20 mouse cellular contexts compared by ENCODE assay signal in the genomic region with DNA sequence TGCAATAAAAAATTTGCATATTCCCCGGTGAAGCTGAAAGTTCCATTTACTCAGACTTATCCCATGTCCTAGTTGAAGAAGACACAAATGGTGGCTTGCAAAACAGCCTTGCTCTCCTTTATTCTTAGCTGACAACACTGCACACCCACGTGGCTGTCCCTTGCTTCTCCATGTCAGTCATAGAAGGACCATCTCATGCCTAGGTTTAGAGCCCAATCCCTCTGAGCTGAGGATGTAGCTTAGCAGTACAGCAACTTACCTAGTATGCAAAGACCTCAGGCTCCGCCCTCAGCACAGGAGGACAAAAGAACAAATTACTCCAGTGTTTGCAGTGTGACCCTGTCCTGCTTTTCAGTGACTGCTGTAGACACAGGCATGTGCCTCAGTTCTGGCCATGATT. TPM values are rescaled to one million over a fixed set of nuclear protein-coding genes. Genes with fewer than 3 reads are reported as not detected.
DNase-seq lines count a peak whose midpoint lies in the region; ATAC-seq lines count a peak whose summit lies in the region.
"Had no signal": no experiment of that assay in that cellular context is flagged by ENCODE, and none has a peak within 500 bp of the region (broad histone marks: within the 10 kb centered on the region; RNA-seq: fewer than 3 reads in every experiment).

No protein-coding gene starts in this region.

- WGBS in hindbrain, embryonic 12.5 days, result 60% methylated on average over 3 of the region's 3 CpGs
- 67% methylated on average over 3 of the region's 3 CpGs for WGBS in hindbrain, embryonic 10.5 days
- 56% methylated on average over 3 of the region's 3 CpGs for WGBS in midbrain, embryonic 14.5 days

- no peak overlapping the region for H3K9ac ChIP-seq in hindbrain, embryonic 12.5 days
- no peak overlapping the region for H3K9ac ChIP-seq in midbrain, embryonic 14.5 days (replicated peaks; ENCODE audit: low read length)
- H3K9ac ChIP-seq: heart, embryonic 12.5 days; intestine, embryonic 15.5 days; liver, embryonic 12.5 days; lung, embryonic 14.5 days had no signal

- H3K36me3 ChIP-seq in hindbrain, embryonic 12.5 days, result no peaks in the 10 kb centered on the region
- no peaks in the 10 kb centered on the region for H3K36me3 ChIP-seq in hindbrain, embryonic 10.5 days
- no peaks in the 10 kb centered on the region for H3K36me3 ChIP-seq in midbrain, embryonic 14.5 days (ENCODE audit: control insufficient read depth, insufficient read depth, low read length)
- H3K36me3 ChIP-seq: embryonic facial prominence, embryonic 10.5 days; heart, embryonic 12.5 days; intestine, embryonic 15.5 days; liver, embryonic 12.5 days had no signal

- no peak overlapping the region for H3K27ac ChIP-seq in hindbrain, embryonic 12.5 days
- no peak overlapping the region for H3K27ac ChIP-seq in hindbrain, embryonic 10.5 days
- peak overlapping the region; percentile 78 for H3K27ac ChIP-seq in midbrain, embryonic 14.5 days (replicated peaks; ENCODE audit: low read depth, low read length)
- H3K27ac ChIP-seq: embryonic facial prominence, embryonic 10.5 days; intestine, embryonic 15.5 days; kidney, postnatal 0 days; left cerebral cortex, adult 2 months; liver, embryonic 12.5 days had no signal

- no peak overlapping the region for H3K4me2 ChIP-seq in hindbrain, embryonic 12.5 days (replicated peaks)
- 0 out of 2 replicates have a peak overlapping the region, but pooled peaks have one; percentile 25 for H3K4me2 ChIP-seq in midbrain, embryonic 14.5 days (ENCODE audit: low read length)
- H3K4me2 ChIP-seq: heart, embryonic 12.5 days; intestine, embryonic 15.5 days; liver, embryonic 12.5 days; lung, embryonic 14.5 days had no signal

- H3K4me1 ChIP-seq in hindbrain, embryonic 12.5 days, result peaks cover 15% of the 10 kb centered on the region
- H3K4me1 ChIP-seq in hindbrain, embryonic 10.5 days (replicated peaks), result peaks cover 18% of the 10 kb centered on the region
- H3K4me1 ChIP-seq in midbrain, embryonic 14.5 days (ENCODE audit: control insufficient read depth, insufficient read depth, low read length), result peaks cover 20% of the 10 kb centered on the region
- H3K4me1 ChIP-seq: intestine, embryonic 15.5 days; liver, embryonic 12.5 days had no signal

- no peaks in the 10 kb centered on the region for H3K9me3 ChIP-seq in hindbrain, embryonic 12.5 days (replicated peaks)
- H3K9me3 ChIP-seq in hindbrain, embryonic 10.5 days, result no peaks in the 10 kb centered on the region
- no peaks in the 10 kb centered on the region for H3K9me3 ChIP-seq in midbrain, embryonic 14.5 days (ENCODE audit: control insufficient read depth, low read length)
- H3K9me3 ChIP-seq: embryonic facial prominence, embryonic 10.5 days; heart, embryonic 12.5 days; intestine, embryonic 15.5 days; liver, embryonic 12.5 days had no signal

- peaks cover 3% of the 10 kb centered on the region; the same call in 1 of the 2 replicates for H3K27me3 ChIP-seq in hindbrain, embryonic 12.5 days
- no peaks in the 10 kb centered on the region for H3K27me3 ChIP-seq in hindbrain, embryonic 10.5 days (ENCODE audit: insufficient read depth, poor library complexity, severe bottlenecking)
- H3K27me3 ChIP-seq in midbrain, embryonic 14.5 days (ENCODE audit: control insufficient read depth, insufficient read depth, low read length), result no peaks in the 10 kb centered on the region
- H3K27me3 ChIP-seq: heart, embryonic 12.5 days; intestine, embryonic 15.5 days; liver, embryonic 12.5 days had no signal

- ATAC-seq in hindbrain, embryonic 12.5 days (ENCODE audit: low FRiP score), result peak; percentile 15; the same call in 1 of the 2 replicates
- ATAC-seq in midbrain, embryonic 14.5 days (ENCODE audit: low FRiP score, low TSS enrichment), result 0 out of 2 replicates have a peak, but pooled peaks have one; percentile 32
- ATAC-seq: intestine, embryonic 15.5 days; liver, embryonic 12.5 days had no signal

- no peak for DNase-seq in hindbrain, embryonic 10.5 days (ENCODE audit: low spot score)
- DNase-seq in A20 (ENCODE audit: low read depth, low spot score), result peak; percentile 30
- peak; percentile 38 to 49 for DNase-seq in B cell, adult 2 months
- DNase-seq in midbrain, embryonic 14.5 days, result no peak
- DNase-seq in adrenal gland, adult (ENCODE audit: inconsistent age in 2 of 2, low spot score in 1 of 2), result no peak
- DNase-seq in urinary bladder, postnatal 4 days (ENCODE audit: low spot score in 2 of 2), result no peak
- no peak for DNase-seq in retina, postnatal 1 day
- DNase-seq: adrenal gland, postnatal 25 days; cerebellum, adult 18-20 months; lung, embryonic 14.5 days; thymus, postnatal 25 days had no signal

- H3K4me3 ChIP-seq in hindbrain, embryonic 12.5 days, result no peak overlapping the region
- H3K4me3 ChIP-seq in hindbrain, embryonic 10.5 days, result no peak overlapping the region
- no peak overlapping the region for H3K4me3 ChIP-seq in midbrain, embryonic 14.5 days (replicated peaks; ENCODE audit: low read depth, low read length)
- H3K4me3 ChIP-seq: embryonic facial prominence, embryonic 10.5 days; erythroblast, embryonic 14.5 days; heart, embryonic 12.5 days; intestine, embryonic 15.5 days; layer of hippocampus, adult 2 months; left cerebral cortex, adult 2 months; liver, embryonic 12.5 days had no signal

RNA-seq across cellular contexts. Expression of a gene that starts 36.6 kb away (rescaled TPM):
- 54.9 and 58.4 TPM in 2 replicates for polyA plus RNA-seq in hindbrain, embryonic 12.5 days (2016; fragmentation: Nextera tagmentation; extraction: Ambion mirVana)
- polyA plus RNA-seq in hindbrain, embryonic 10.5 days (2016; fragmentation: Nextera tagmentation; extraction: Ambion mirVana), result 54.4 and 55.9 TPM in 2 replicates
- 17.9 and 34.0 TPM in 2 replicates for polyA plus RNA-seq in midbrain, embryonic 14.5 days (2014; fragmentation: Nextera tagmentation; extraction: Ambion mirVana)
- polyA plus RNA-seq: erythroblast, embryonic 14.5 days had no signal

Comparison
In these comparisons a context has a peak if more than half of its experiments do, and no peak if none do; other contexts are left out.
1. DNase-seq: peak in A20 (single experiment) and B cell, adult 2 months (2 of 2); none in hindbrain, embryonic 10.5 days (single experiment), midbrain, embryonic 14.5 days (single experiment), adrenal gland, adult (0 of 2), urinary bladder, postnatal 4 days (0 of 2) and retina, postnatal 1 day (single experiment).